Mouse (Mus musculus): ENCODE measurements around the gene Camk2n1. TPM values are rescaled to one million over a fixed set of nuclear protein-coding genes. Genes with fewer than 3 reads are reported as not detected.

The Camk2n1 gene
- polyA plus RNA-seq, 1 experiment from 2014 or later: 13.4 TPM

DNA sequence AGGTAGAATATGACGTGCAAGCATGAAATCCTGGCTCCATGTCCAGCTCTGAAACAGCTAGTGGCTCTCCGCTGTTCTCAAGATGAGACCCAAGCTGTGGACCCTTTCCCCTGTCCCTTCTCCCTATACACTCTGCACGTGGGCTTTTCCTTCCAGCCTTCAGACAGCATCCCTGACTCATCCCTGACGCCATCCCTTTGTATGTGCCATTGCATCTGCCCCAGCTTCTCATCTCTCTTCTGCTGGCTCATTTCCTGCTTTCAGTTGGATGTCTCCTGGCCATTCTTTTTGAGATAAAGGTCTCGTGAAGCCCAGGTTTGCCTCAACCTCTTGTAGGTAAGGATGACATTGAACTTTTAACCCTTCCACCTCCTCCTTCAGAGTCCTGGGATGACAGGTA, 46.9 kb downstream of the Camk2n1 start:
- peaks cover 40% of the 10 kb centered on the region for H3K4me1 ChIP-seq (replicated peaks)
- H3K9me3 ChIP-seq: no peaks in the 10 kb centered on the region
- ATAC-seq: no peak
- no peak overlapping the region for H3K4me2 ChIP-seq (replicated peaks)
- no peaks in the 10 kb centered on the region for H3K36me3 ChIP-seq
- 83% methylated on average over 5 of the region's 5 CpGs for WGBS
- no peak overlapping the region for H3K27ac ChIP-seq
- no peaks in the 10 kb centered on the region for H3K27me3 ChIP-seq
- H3K9ac ChIP-seq (replicated peaks): no peak overlapping the region
- no peak overlapping the region for H3K4me3 ChIP-seq (replicated peaks)

DNA sequence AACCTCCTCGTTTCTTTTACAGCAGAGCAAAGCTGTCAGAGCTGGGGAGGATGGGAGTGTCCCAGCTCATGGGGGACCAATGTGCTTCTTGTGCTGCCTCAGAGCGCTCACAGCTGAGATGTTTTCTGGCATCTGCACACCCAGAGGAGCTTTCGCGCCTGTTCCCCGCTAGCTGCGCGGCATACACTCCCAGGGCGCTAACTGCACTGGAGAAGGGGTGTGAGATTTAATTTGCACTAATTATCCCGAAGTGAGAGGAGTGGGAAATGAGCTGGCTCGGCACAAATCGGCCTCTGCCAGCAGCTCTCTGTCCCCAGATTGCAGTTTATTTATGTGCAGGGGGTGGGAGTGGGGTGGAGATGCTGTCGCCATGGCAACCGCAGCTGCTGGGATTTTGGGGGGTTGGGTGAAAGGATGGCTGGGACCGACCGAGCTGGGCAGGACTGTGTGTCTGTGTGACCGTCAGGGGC, 50.6 kb downstream of the Camk2n1 start:
- Histone ChIP-seq H3K27ac (peak overlapping the region; percentile 87), H3K4me1 (replicated peaks) (peaks cover 38% of the 10 kb centered on the region), H3K9ac (replicated peaks) (peak overlapping the region; percentile 43), H3K4me3 (replicated peaks) (peak overlapping the region; percentile 27), H3K4me2 (replicated peaks) (peak overlapping the region; percentile 53), H3K9me3 (no peaks in the 10 kb centered on the region), H3K27me3 (no peaks in the 10 kb centered on the region), H3K36me3 (no peaks in the 10 kb centered on the region)
- ATAC-seq: peak; percentile 89
- under 1% methylated on average over 16 of the region's 16 CpGs for WGBS

DNA sequence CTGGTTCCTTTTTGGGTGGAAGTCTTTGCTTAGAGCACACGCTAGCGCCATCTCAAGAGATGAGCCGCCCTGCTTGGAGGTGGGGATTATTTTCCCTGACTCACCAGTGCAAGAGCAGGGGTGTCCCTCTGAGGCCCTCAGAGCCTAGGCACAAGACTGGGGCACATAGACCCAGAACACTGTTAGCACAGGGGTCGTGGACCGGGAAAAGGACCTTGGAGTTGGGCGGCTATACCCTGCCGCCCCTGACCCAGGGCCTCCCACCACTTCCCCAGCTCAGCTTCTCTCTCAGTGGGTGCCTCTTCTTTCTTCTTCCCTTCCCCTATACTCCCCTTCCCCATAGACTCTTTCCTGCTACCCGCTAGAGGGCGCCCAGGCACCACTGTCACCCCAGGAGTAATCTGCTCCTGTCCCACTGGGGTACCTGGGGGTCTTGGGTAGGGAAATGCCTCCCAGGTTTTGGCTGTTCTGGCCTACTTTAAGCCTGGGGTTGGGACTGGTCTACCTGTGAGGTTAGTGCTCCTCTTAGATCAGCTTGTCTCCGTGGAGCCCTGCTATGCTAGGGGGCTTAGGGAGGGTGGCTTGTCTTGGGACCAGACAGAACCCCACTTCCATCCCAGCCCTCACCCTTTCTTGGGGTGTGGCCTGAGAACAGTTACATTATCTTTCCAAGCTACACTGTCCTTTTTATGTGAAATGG, 51.2 kb downstream of the Camk2n1 start:
- 6% methylated on average over 10 of the region's 10 CpGs for whole genome bisulfite sequencing
- Histone ChIP-seq H3K36me3 (no peaks in the 10 kb centered on the region), H3K4me1 (replicated peaks) (peaks cover 38% of the 10 kb centered on the region), H3K27ac (peak overlapping the region; percentile 87), H3K27me3 (no peaks in the 10 kb centered on the region), H3K9me3 (no peaks in the 10 kb centered on the region), H3K9ac (replicated peaks) (peak overlapping the region; percentile 43; the same call in 1 of the 2 replicates), H3K4me2 (replicated peaks) (peak overlapping the region; percentile 53), H3K4me3 (replicated peaks) (peak overlapping the region; percentile 27)
- peak; percentile 76 for ATAC-seq

DNA sequence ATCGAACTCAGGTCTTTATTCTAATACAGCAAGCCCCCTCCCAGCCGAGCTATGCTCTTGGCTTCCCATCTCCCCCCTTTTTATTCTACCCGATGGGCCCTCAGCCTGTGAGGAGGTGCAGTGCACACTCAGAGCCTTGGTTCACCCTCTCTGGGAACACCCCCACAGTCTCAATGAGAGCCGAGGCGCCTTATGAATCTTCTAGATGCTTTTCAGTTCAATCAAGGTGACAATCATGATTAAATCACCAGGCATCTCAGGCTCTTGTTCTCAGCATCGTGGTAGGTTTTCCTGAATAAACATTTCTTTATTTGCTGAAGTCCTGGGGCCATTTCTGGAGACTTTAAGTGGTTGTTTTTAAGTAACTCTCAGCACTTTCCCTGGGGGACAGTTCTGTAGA, 53.8 kb downstream of the Camk2n1 start:
- Histone ChIP-seq H3K9me3 (no peaks in the 10 kb centered on the region), H3K4me1 (replicated peaks) (peaks cover 38% of the 10 kb centered on the region), H3K4me2 (replicated peaks) (no peak overlapping the region), H3K27ac (no peak overlapping the region), H3K27me3 (no peaks in the 10 kb centered on the region), H3K36me3 (no peaks in the 10 kb centered on the region), H3K4me3 (replicated peaks) (no peak overlapping the region), H3K9ac (replicated peaks) (no peak overlapping the region)
- no peak for ATAC-seq
- WGBS: 69% methylated on average over 6 of the region's 6 CpGs

Other genes with a start within 250 kb of the Camk2n1 start
- gene Hp1bp3, start 238.0 kb upstream of the Camk2n1 start, polyA plus RNA-seq (2015; fragmentation: Nextera tagmentation; extraction: Ambion mirVana): 229 and 255 TPM in 2 replicates
- gene Sh2d5, start 203.9 kb upstream of the Camk2n1 start, polyA plus RNA-seq (2015; fragmentation: Nextera tagmentation; extraction: Ambion mirVana): 7.0 and 8.5 TPM in 2 replicates
- gene Kif17, start 203.9 kb upstream of the Camk2n1 start, polyA plus RNA-seq (2015; fragmentation: Nextera tagmentation; extraction: Ambion mirVana): 1.4 and 1.5 TPM in 2 replicates
- gene Ddost, start 149.6 kb upstream of the Camk2n1 start, polyA plus RNA-seq (2015; fragmentation: Nextera tagmentation; extraction: Ambion mirVana): 192 and 200 TPM in 2 replicates
- gene Pink1, start 128.0 kb upstream of the Camk2n1 start, polyA plus RNA-seq (2015; fragmentation: Nextera tagmentation; extraction: Ambion mirVana): 79.8 and 89.2 TPM in 2 replicates
- 2.2 and 2.6 TPM in 2 replicates for gene Cda, start 86.3 kb upstream of the Camk2n1 start, polyA plus RNA-seq (2015; fragmentation: Nextera tagmentation; extraction: Ambion mirVana)
- 1.1 and 1.3 TPM in 2 replicates for gene Fam43b, start 57.8 kb upstream of the Camk2n1 start, polyA plus RNA-seq (2015; fragmentation: Nextera tagmentation; extraction: Ambion mirVana)
- 18.3 and 19.9 TPM in 2 replicates for gene Mul1, start 19.6 kb upstream of the Camk2n1 start, polyA plus RNA-seq (2015; fragmentation: Nextera tagmentation; extraction: Ambion mirVana)
- 0.63 and 0.82 TPM in 2 replicates for gene Vwa5b1, start 181.6 kb downstream of the Camk2n1 start, polyA plus RNA-seq (2015; fragmentation: Nextera tagmentation; extraction: Ambion mirVana)

Data from midbrain, embryonic 13.5 days (tissue).